In the genomic region with DNA sequence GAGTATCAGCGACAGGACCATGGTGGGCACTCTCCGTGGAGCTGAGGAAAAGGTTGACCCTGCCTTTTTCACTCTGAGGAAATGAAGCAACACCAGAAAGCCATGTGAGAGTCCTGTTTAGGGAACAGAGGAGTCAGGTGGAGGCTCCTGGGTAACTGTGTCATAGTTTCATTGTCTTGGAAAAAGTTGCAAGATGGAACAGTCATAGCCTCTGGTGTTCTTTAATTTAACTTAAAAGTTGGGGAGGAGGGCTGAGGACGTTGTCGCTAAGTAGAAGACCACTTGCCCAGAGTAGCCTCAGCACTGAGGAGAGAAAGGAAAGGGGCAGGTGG, we compare ENCODE assay signal across 9 mouse cellular contexts. TPM values are rescaled to one million over a fixed set of nuclear protein-coding genes. Genes with fewer than 3 reads are reported as not detected.
DNase-seq lines count a peak whose midpoint lies in the region; ATAC-seq and TF ChIP-seq lines count a peak whose summit lies in the region.
"Had no signal": no experiment of that assay in that cellular context is flagged by ENCODE, and none has a peak within 500 bp of the region (broad histone marks: within the 10 kb centered on the region; RNA-seq: fewer than 3 reads in every experiment).

Gene Oscar (minus strand): TSS at position 101 of the 332 bp plus-strand sequence.

- peaks cover 23% of the 10 kb centered on the region; the same call in 1 of the 2 replicates for H3K36me3 ChIP-seq in heart, embryonic 15.5 days
- H3K36me3 ChIP-seq in MEL (ENCODE audit: control insufficient read depth in 1 of 2, insufficient read depth in 2 of 2, low read length in 2 of 2), result peaks cover 2 to 9% of the 10 kb centered on the region in 2 experiments; a peak in 3 of 4 replicates
- H3K36me3 ChIP-seq in hindbrain, embryonic 14.5 days (replicated peaks; ENCODE audit: control insufficient read depth, insufficient read depth), result peaks cover 24% of the 10 kb centered on the region
- peaks cover 20% of the 10 kb centered on the region for H3K36me3 ChIP-seq in midbrain, embryonic 12.5 days

- no peak for TF ChIP-seq RAD21 in MEL (IDR thresholded peaks at IDR 0.05; ENCODE audit: low read depth, low read length)

- peaks cover 10% of the 10 kb centered on the region for H3K4me1 ChIP-seq in heart, embryonic 15.5 days (replicated peaks)
- peaks cover 2 to 21% of the 10 kb centered on the region in 2 experiments for H3K4me1 ChIP-seq in MEL (ENCODE audit: control insufficient read depth in 1 of 2, insufficient read depth in 2 of 2, low read length in 2 of 2)
- peaks cover 12% of the 10 kb centered on the region for H3K4me1 ChIP-seq in hindbrain, embryonic 14.5 days (replicated peaks; ENCODE audit: control insufficient read depth, insufficient read depth, low read length)
- H3K4me1 ChIP-seq in midbrain, embryonic 12.5 days, result peaks cover 7% of the 10 kb centered on the region; the same call in 1 of the 2 replicates

- no peak for TF ChIP-seq POLR2A in MEL (IDR thresholded peaks at IDR 0.05; ENCODE audit: control insufficient read depth in 1 of 2, insufficient read depth in 1 of 2, low read depth in 1 of 2, low read length in 2 of 2, poor library complexity in 1 of 2)

- TF ChIP-seq CTCF in MEL (IDR thresholded peaks at IDR 0.05 in 2 of 3, conservative IDR thresholded peaks at IDR 0.05 in 1 of 3; ENCODE audit: control insufficient read depth in 1 of 3, insufficient read depth in 1 of 3, low read depth in 2 of 3, low read length in 3 of 3, poor library complexity in 1 of 3, severe bottlenecking in 1 of 3), result no peak

- H3K27ac ChIP-seq in heart, embryonic 15.5 days, result 0 out of 2 replicates have a peak within 1 kb of the TSS, but pooled peaks have one; percentile 78
- H3K27ac ChIP-seq in MEL (ENCODE audit: control insufficient read depth, low read depth, low read length), result no peak within 1 kb of the TSS
- no peak within 1 kb of the TSS for H3K27ac ChIP-seq in hindbrain, embryonic 14.5 days
- H3K27ac ChIP-seq in midbrain, embryonic 12.5 days (replicated peaks), result no peak within 1 kb of the TSS

- TF ChIP-seq EP300 in MEL (IDR thresholded peaks at IDR 0.05; ENCODE audit: low read depth in 1 of 2, low read length in 2 of 2), result no peak

- peak within 1 kb of the TSS; percentile 64 for H3K4me2 ChIP-seq in heart, embryonic 15.5 days
- peak within 1 kb of the TSS; percentile 86 for H3K4me2 ChIP-seq in hindbrain, embryonic 14.5 days (replicated peaks)
- H3K4me2 ChIP-seq in midbrain, embryonic 12.5 days (replicated peaks), result peak within 1 kb of the TSS; percentile 70; the same call in 1 of the 2 replicates

- H3K9me3 ChIP-seq in heart, embryonic 15.5 days (replicated peaks), result no peaks in the 10 kb centered on the region
- no peaks in the 10 kb centered on the region for H3K9me3 ChIP-seq in MEL (replicated peaks; ENCODE audit: insufficient read depth, low read length)
- no peaks in the 10 kb centered on the region for H3K9me3 ChIP-seq in hindbrain, embryonic 14.5 days (ENCODE audit: control insufficient read depth, low read length)
- H3K9me3 ChIP-seq in midbrain, embryonic 12.5 days, result no peaks in the 10 kb centered on the region

- no peak for DNase-seq in heart, postnatal 4 days
- no peak for DNase-seq in MEL (ENCODE audit: low read depth, low spot score)
- DNase-seq in hindbrain, embryonic 14.5 days (ENCODE audit: low spot score), result no peak
- DNase-seq in embryo, embryonic 9.5 days (ENCODE audit: extremely low spot score), result no peak
- no peak for DNase-seq in cerebellum, adult 11 months
- DNase-seq in layer of hippocampus, adult 11-12 months (ENCODE audit: low spot score), result no peak

- H3K27me3 ChIP-seq in heart, embryonic 15.5 days, result no peaks in the 10 kb centered on the region
- H3K27me3 ChIP-seq in MEL (ENCODE audit: control insufficient read depth in 1 of 2, insufficient read depth in 2 of 2, low read length in 2 of 2), result no peaks in the 10 kb centered on the region
- H3K27me3 ChIP-seq in hindbrain, embryonic 14.5 days (ENCODE audit: control insufficient read depth, insufficient read depth, low read length), result no peaks in the 10 kb centered on the region
- no peaks in the 10 kb centered on the region for H3K27me3 ChIP-seq in midbrain, embryonic 12.5 days

- WGBS in heart, embryonic 15.5 days, result 70% methylated on average over 4 of the region's 4 CpGs
- WGBS in hindbrain, embryonic 14.5 days, result 79% methylated on average over 4 of the region's 4 CpGs
- 83% methylated on average over 4 of the region's 4 CpGs for WGBS in midbrain, embryonic 12.5 days

- no peak for ATAC-seq in heart, embryonic 15.5 days (replicated peaks; ENCODE audit: insufficient number of reproducible peaks, insufficient read depth, low FRiP score, low read depth)
- ATAC-seq in hindbrain, embryonic 14.5 days (ENCODE audit: low FRiP score), result no peak
- ATAC-seq in midbrain, embryonic 12.5 days (ENCODE audit: low FRiP score, low read depth), result no peak
- ATAC-seq: inflammation-experienced regulatory T-cells, adult 6 months had no signal

- H3K4me3 ChIP-seq in heart, embryonic 15.5 days, result peak within 1 kb of the TSS; percentile 81
- H3K4me3 ChIP-seq in MEL (ENCODE audit: control insufficient read depth in 1 of 2, insufficient read depth in 1 of 2, low read depth in 2 of 2, low read length in 2 of 2), result peak within 1 kb of the TSS; percentile 46 to 85
- peak within 1 kb of the TSS; percentile 74 for H3K4me3 ChIP-seq in hindbrain, embryonic 14.5 days (replicated peaks; ENCODE audit: low read length)
- H3K4me3 ChIP-seq in midbrain, embryonic 12.5 days, result peak within 1 kb of the TSS; percentile 73

- H3K79me2 ChIP-seq in MEL (ENCODE audit: control insufficient read depth, insufficient read depth, low read length, poor library complexity), result peaks cover 7% of the 10 kb centered on the region

- no peak within 1 kb of the TSS for H3K9ac ChIP-seq in heart, embryonic 15.5 days
- peak within 1 kb of the TSS; percentile 33 for H3K9ac ChIP-seq in MEL (ENCODE audit: control insufficient read depth, low read depth, low read length, poor library complexity, severe bottlenecking)
- H3K9ac ChIP-seq in hindbrain, embryonic 14.5 days, result no peak within 1 kb of the TSS
- H3K9ac ChIP-seq in midbrain, embryonic 12.5 days (replicated peaks), result no peak within 1 kb of the TSS

TF ChIP-seq in MEL, 35 proteins besides CTCF, POLR2A, EP300 and RAD21:
- no peak for TF ChIP-seq NELFE (IDR thresholded peaks at IDR 0.05; ENCODE audit: low read depth, low read length)
- no peak for TF ChIP-seq ZMIZ1 (IDR thresholded peaks at IDR 0.05; ENCODE audit: low read depth, low read length)
- no peak for TF ChIP-seq CHD1 (IDR thresholded peaks at IDR 0.05; ENCODE audit: low read depth, low read length)
- no peak for TF ChIP-seq TBP (IDR thresholded peaks at IDR 0.05; ENCODE audit: low read depth, low read length)
- no peak for TF ChIP-seq HCFC1 (IDR thresholded peaks at IDR 0.05; ENCODE audit: low read depth, low read length)
- no peak for TF ChIP-seq POLR2AphosphoS5 (IDR thresholded peaks at IDR 0.05; ENCODE audit: borderline replicate concordance, low read depth, low read length)
- no peak for TF ChIP-seq ZKSCAN1 (IDR thresholded peaks at IDR 0.05; ENCODE audit: low read depth, low read length)
- TF ChIP-seq GATA1 (IDR thresholded peaks at IDR 0.05; ENCODE audit: low read depth, low read length), result no peak
- no peak for TF ChIP-seq MYB (IDR thresholded peaks at IDR 0.05; ENCODE audit: low read depth, low read length)
- TF ChIP-seq MAZ (IDR thresholded peaks at IDR 0.05; ENCODE audit: low read depth, low read length), result no peak
- TF ChIP-seq BHLHE40 (IDR thresholded peaks at IDR 0.05; ENCODE audit: borderline replicate concordance, low read depth, low read length), result no peak
- TF ChIP-seq SIN3A (IDR thresholded peaks at IDR 0.05; ENCODE audit: low read length), result no peak
- TF ChIP-seq MYC (IDR thresholded peaks at IDR 0.05; ENCODE audit: low read depth, low read length), result no peak
- TF ChIP-seq ELF1 (IDR thresholded peaks at IDR 0.05; ENCODE audit: low read depth, low read length), result no peak
- TF ChIP-seq POLR2AphosphoS2 (IDR thresholded peaks at IDR 0.05; ENCODE audit: low read length), result no peak
- TF ChIP-seq TCF12 (IDR thresholded peaks at IDR 0.05; ENCODE audit: low read depth, low read length), result no peak
- no peak for TF ChIP-seq USF1 (IDR thresholded peaks at IDR 0.05; ENCODE audit: low read depth, low read length)
- no peak for TF ChIP-seq USF2 (IDR thresholded peaks at IDR 0.05; ENCODE audit: borderline replicate concordance in 1 of 2, insufficient read depth in 1 of 2, low read depth in 1 of 2, low read length in 2 of 2)
- TF ChIP-seq ETS1 (IDR thresholded peaks at IDR 0.05; ENCODE audit: low read depth, low read length), result no peak
- no peak for TF ChIP-seq TAL1 (IDR thresholded peaks at IDR 0.05; ENCODE audit: low read length)

RNA-seq across cellular contexts. Expression of gene Oscar, which starts in this region (rescaled TPM):
- polyA plus RNA-seq in heart, embryonic 15.5 days (2015; fragmentation: Nextera tagmentation; extraction: Ambion mirVana), result 0.18 TPM in 1 of 2 replicates, not detected in the other
- total RNA-seq in heart, postnatal 4 days (2021), result under 1 TPM; 0.52 to 0.81 TPM
- total RNA-seq in MEL (2012; rRNA removed), result not detected in 2 replicates
- not detected for polyA plus RNA-seq in MEL (2012; ENCODE audit: insufficient read depth in 1 of 2, insufficient read length in 2 of 2, low read depth in 1 of 2, low replicate concordance in 2 of 2, missing spikeins in 1 of 2)
- polyA plus RNA-seq in hindbrain, embryonic 14.5 days (2014; fragmentation: Nextera tagmentation; extraction: Ambion mirVana), result 0.39 and 0.70 TPM in 2 replicates
- polyA plus RNA-seq in midbrain, embryonic 12.5 days (2016; fragmentation: Nextera tagmentation; extraction: Ambion mirVana), result 0.22 TPM in 1 of 2 replicates, not detected in the other
- polyA plus RNA-seq: inflammation-experienced regulatory T-cells, adult 6 months had no signal
